Mouse (Mus musculus): ENCODE measurements around the gene Nenf. TPM values are rescaled to one million over a fixed set of nuclear protein-coding genes. Genes with fewer than 3 reads are reported as not detected.
A peak's percentile ranks its signal among the peaks of the same experiment; 100 is the strongest.

The Nenf gene
- polyA plus RNA-seq, 2 experiments from 2014 or later, result 0.75 to 0.93 TPM

DNA sequence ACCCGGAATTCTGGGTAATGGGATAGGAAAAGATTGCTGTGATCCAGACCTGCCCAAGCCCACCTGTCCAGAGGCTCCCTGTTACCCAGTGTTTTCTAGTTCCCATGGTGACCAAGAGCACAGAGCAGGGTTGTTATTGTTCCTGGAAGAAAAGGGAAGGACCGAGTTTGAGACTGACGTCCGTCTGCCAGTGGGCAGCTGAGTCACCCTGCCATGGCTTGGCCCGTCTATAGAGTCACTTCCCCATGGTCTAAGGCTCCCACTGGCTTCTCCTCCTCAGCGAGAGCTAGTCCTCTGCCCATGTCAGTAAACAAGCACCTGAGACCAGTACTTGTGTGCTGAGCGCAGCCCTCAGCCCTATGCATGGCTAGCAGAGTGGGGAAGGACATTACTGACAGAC lies 36.8 kb downstream of the Nenf start:
- ATAC-seq, result no peak

DNA sequence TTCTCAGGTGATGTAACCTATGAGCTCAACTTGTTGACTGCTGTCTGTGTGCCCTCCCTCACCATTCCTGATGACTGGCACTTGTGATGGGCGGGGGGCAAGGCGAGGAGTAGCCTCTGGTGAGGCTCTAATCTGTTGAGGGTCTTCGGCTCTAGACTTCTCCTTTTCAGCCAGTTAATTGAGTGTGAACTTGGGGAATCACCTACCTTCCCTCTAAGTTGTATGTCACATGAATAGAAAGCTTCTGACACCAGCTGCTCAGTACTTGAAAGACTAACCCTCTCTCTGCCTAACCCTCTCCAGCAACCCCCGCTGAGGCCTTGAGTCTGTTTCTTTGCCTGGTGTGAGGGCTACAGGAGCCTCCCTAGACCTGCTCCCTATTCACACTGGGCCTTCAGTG lies 39.7 kb downstream of the Nenf start:
- no peak for ATAC-seq

DNA sequence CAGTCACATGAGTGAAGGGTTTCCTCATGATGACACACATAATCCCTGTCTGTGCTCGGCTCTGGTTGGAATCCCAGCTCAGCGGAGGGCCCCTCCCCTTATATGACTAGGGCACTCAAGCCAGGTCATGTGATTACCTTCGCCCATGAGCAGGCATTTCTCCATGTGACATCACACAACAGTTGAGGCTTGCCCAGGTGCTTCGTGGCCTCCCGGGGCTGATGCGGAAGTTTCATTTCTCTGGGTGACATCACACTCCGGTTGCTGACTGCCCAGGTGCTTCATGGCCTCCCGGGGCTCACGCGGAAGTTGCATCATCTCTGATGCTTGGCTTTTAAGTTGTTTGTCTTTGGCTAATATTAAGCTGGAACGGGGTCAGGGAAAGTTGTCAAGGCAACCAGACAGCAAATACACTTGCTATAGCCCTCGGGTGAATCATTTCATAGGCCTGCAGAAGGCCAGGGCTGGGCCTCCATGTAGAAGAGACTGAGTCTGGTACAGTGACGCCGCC lies 40.4 kb downstream of the Nenf start:
- no peak for ATAC-seq

DNA sequence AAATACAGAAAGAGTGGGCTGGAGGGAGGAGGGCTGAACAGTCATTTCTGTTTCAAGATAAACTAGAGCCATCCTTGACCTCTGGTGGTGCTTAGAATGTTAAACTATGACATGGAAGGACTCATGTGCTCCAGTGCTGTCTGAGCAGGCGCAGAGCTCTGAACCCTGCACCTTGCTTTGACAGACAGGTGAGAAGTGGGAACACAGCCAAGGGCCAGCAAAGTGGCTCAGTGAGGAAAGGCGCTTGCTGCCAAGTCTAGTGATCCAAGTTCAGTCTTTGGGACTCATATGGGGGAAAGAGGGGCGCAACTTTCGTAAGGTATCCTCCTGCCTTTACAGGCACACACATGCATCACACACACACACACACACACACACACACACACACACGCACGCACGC lies 41.8 kb downstream of the Nenf start:
- ATAC-seq, result no peak

DNA sequence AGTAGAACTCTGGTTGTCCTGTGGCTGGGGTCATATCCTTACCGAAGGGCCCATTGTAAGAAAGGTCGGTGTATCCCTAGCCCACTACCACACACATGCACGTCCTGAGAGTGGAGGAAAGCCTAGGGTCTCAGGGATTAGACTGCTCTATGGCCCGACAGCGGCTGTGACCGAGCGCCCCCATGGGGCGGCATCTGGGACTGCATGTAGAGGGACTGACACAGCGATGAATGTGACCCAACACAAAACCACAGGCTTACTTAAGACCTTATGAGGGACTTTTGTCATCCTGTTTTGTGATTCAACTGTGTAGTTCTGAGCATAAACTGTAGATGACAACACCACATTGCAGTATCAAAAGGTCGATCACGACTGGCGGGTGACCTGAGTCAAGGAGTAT lies 42.5 kb downstream of the Nenf start:
- ATAC-seq, result peak; percentile 86

DNA sequence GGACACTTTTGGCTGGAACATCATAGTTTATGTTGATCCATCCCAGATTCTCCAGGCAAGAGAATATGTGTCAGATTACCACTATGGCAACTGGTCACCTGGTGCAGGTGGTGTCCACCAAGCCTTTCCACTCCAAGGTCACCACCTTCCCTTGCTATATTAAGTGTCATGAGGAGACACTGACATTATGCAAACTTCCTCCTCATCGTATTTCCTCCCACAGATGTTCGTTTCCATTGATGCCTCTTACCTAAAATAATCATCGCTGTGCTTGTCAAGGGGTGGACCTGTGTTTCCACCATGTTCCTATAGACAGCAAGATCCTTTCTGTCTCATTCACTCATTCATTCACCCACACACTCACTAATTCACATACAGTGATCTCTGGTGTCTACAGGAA lies 45.3 kb downstream of the Nenf start:
- no peak for ATAC-seq

DNA sequence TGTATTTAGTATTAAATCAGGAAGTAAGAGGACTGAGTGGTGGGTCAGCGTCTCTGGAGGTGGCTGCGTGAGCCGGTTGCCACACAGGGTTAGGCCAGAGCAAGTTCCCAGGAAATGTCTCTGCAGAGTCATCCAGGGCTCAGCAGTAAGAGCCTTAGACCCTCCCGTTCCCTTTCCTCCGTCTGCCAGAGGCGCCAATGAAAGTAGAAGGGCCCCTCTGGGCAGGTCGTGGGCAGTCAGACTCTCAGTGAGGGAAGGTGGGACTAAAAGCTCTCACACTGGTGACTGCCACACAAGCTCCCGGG lies 48.4 kb downstream of the Nenf start:
- no peak for ATAC-seq

DNA sequence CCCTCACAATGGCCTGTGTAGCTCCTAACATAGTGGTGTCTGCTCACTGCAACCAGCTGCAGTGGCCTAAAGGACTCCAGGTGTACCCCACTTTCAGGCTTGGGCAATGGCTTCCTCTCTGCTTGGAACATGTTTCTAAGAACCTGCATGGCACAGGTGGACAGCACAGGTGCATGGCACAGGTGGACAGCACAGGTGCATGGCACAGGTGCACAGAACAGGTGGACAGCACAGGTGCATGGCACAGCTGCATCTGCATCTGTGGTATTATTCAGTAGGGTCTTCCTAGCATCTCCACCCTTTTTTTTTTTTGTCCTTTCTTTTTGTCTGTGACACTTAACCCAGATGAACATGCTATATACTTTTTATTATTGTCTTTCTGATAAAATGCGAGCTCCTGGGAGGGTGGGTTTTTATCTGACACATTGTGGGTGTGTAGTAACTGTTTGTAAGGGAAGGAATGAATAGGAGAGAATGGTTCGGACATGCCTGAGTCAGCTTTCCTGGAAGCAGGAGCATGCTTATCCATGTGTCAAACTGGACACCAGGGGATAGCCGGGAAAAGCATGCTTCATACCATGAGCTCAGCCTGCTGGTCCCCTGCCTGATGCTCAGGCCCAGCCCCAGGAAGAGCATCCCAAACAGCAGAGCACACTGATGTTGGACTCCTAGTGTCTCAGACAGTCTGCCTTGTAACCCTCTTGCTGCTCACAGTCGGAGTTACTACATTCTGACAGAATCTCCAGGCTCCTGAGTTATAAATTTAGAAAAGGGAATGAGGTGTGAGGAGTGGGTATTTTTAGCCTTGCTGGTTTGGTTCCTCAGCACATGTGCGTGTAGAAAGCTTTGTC lies 49.0 kb downstream of the Nenf start:
- no peak for ATAC-seq

DNA sequence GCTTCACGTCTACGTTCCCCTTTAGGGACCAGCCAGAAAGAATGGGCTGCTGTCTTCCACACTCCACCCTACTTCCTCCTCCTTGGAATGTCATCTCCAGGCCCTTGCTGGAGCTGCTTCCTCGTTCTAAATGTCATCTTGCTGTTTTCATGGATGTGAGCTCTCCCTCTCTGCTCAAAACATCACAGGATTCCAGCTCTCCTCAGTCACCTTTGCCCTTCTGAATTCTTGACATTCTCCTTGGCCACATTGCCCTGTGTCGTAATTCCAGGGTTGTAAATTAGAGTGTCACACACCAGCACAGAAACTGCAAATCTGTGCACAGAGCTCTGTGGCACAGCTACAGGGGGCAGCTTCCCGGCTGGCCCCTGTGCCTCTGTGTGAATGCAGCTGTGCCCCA lies 50.1 kb downstream of the Nenf start:
- no peak for ATAC-seq

DNA sequence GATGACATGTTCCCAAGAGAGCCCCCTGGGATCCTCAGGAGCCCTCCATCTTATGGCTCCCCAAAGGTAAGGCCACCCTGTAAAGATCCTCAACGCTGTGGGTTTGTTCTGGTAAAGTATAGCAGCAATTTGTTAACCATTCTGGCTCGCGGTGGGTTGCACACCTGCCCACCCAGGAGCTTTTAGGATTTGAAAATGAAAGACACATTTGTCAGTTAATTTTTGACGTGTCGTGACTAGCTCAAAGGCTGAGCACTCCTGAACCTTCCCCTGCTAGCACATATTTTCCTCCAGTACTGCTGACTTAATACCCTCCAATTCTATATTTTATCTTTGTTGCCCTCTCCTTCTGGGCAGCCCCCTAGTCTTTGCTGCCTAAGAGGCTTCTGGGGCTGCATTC lies 50.8 kb downstream of the Nenf start:
- ATAC-seq, result no peak

DNA sequence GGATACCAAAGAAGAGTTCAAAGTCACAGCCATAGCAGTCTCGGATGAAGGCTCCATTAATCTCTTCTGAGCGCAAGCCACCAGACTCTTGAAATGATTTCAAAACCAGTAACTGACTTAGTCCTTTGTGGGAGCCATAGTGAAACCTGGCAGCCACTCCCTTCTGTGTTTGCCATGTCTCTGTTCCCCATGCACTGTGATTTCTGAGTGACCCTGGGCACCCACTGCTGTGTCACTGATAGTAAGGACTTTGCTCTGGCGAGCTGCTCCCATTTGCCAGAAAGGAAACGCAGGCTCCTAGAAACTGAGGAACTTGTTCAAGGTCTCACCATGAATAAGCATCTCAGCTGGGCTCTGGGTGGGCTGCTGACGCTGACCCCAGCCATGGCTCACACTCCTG lies 54.5 kb downstream of the Nenf start:
- ATAC-seq, result no peak

DNA sequence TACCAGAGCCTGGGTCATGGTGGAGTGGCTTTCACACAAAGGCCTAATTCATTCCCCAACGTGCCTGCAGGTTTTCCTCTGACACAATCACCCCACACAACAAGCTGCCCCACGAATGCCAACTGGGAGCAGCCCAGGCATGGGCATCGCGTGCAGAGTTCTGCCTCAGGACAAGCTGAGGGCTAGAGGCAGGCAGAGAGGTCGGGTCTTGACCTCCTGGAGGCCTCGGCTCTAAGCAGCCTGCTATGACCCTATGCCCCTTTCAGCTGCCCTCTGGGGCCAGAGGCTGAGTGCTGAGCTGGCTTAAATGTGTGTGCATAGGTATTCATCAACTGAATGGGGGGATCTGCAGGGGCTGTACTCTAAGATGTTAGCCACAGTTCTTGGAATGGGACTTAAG lies 56.1 kb downstream of the Nenf start:
- ATAC-seq, result no peak

DNA sequence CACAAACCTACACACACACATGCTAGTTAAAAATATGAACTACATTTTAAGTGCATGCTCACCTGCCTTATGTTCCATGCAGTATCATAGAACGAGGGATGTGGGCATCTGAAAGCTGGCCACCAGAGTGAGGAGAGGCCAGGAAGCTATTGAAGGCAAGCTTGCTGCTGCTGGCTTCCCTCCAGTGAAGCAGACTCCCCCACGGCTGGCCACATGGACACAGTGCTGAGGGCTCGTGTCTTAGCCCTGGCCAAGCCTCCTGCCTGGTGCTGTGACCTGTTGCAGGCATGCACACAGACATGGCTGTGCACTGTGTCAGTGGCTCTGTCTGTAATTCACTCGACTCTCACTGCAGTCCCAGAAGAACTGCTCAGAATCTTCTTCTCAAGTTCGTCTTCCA lies 58.3 kb downstream of the Nenf start:
- ATAC-seq, result no peak

DNA sequence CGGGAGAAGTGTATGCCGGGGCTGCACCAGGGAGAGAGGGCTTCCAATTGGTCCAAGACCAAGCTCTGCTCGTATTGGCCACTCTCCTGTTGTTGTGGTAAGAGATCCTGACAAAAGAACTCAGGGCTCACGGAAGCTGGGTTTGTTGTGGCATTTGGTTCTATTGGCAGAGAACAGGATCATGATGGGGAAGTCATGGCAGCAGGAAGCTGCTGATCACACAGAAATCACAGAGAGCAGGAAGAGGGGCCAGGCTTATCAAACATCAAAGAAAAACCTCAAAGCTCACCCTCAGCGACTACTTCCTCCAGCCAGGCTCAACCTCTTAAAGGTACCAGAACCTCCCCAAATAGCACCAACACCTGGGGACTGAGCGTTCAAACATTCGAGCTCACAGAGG lies 58.9 kb downstream of the Nenf start:
- ATAC-seq, result peak; percentile 98

DNA sequence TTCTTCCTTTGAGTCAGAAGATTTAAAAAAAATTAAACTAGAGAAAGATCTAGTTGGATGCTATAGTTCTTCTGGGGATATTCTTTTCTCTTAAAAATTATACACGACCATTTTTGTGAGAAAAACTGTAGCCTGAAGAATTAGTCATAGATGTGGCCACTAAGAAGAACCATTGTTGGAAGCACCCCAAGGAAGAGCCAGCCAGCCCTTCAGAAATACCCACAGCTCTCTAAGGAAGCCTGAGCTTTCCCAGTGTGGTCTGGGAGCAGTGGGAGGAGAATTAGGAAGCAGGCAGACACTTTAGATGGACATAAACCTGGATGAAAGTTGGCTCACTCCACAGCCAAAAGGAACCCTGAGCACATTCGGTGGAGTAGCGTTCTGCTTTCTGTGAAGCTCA lies 59.5 kb downstream of the Nenf start:
- ATAC-seq, result no peak

DNA sequence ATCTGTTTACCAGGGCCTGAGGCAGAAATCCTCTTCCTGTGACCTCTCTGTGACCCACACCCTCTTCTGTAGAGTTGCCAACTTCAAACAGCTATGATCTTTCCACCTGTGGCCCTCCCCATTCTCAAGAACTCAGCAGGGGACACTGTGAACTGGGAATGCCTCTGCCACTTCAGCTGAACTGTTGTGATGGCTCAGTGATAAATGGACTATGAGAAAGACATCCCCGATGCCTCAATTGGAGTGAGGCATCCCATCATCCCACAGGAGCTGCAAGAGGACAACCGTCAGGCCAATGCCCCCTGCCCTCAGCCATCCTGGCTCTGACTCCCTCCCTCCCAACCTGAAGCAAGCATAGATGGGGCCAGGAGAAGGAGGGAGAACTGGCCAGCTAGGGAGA lies 60.0 kb downstream of the Nenf start:
- ATAC-seq, result no peak

DNA sequence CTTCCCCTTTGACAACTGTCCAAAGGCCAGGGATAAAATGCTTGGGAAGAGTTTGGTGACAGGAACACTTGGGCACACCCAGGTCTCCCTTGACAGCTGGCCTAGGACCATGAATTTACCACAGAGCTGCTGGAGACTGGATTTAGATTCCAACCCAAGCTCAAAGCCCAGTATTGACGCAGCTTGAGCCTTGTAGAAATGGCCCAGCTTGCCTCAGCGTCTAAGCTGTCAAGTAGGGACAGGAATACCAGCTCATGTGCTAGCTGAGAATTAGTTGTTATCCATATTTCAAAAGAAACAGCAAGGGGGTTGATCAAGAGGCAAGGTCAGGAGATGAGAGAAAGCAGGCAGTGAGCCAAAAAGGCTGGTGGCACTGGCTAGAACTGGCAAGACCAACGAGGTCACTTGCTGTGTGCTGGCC lies 60.6 kb downstream of the Nenf start:
- no peak for ATAC-seq

Other genes starting within 250 kb of the Nenf start
- not detected for gene Batf3, start 220.3 kb downstream of the Nenf start, polyA plus RNA-seq (2017; shearing (Covaris generic))
- not detected for gene Fam71a, start 153.4 kb downstream of the Nenf start, polyA plus RNA-seq (2017; shearing (Covaris generic))
- gene Atf3, start 100.2 kb downstream of the Nenf start, polyA plus RNA-seq (2017; shearing (Covaris generic)), result not detected
- gene Tmem206, start 7.7 kb upstream of the Nenf start, polyA plus RNA-seq (2017; shearing (Covaris generic)), result 10 to 100 TPM; 15.1 to 18.1 TPM
- 10 to 100 TPM; 43.2 to 52.2 TPM for gene Ppp2r5a, start 85.1 kb upstream of the Nenf start, polyA plus RNA-seq (2017; shearing (Covaris generic))